Mouse (Mus musculus) E14TG2a.4 (cell line): ENCODE measurements around the gene Map3k4.

Source experiments
- H3K27me3 ChIP-seq: 2 replicates; pipeline ENCODE4 v1.6.1; 2014; ENCODE audit warnings: low read length, control low read depth; ENCODE audit not compliant: insufficient read depth
- H3K36me3 ChIP-seq: 2 replicates; pipeline ENCODE4 v1.6.1; 2014; ENCODE audit warnings: low read length, control low read depth; ENCODE audit not compliant: insufficient read depth
- H3K4me1 ChIP-seq: replicated peaks from 2 replicates; pipeline ENCODE4 v1.6.1; 2014; ENCODE audit warnings: low read depth, low read length, control low read depth
- H3K4me3 ChIP-seq: replicated peaks from 2 replicates; pipeline ENCODE4 v1.5.1; 2014; ENCODE audit warnings: mild to moderate bottlenecking, low read length
- H3K9me3 ChIP-seq: 2 replicates; pipeline ENCODE4 v1.6.1; 2014; ENCODE audit warnings: low read length, control low read depth
- CTCF ChIP-seq: conservative IDR thresholded peaks from 2 replicates; pipeline ENCODE4 v1.5.1; 2014; ENCODE audit warnings: low read length
- NANOG ChIP-seq: IDR thresholded peaks from 2 replicates; pipeline ENCODE4 v1.6.1; 2014; ENCODE audit warnings: borderline replicate concordance, low read length, mixed read lengths
- POU5F1 ChIP-seq: IDR thresholded peaks from 2 replicates; pipeline ENCODE4 v1.6.1; 2014; ENCODE audit warnings: low read length, borderline replicate concordance

The Map3k4 gene

DNA sequence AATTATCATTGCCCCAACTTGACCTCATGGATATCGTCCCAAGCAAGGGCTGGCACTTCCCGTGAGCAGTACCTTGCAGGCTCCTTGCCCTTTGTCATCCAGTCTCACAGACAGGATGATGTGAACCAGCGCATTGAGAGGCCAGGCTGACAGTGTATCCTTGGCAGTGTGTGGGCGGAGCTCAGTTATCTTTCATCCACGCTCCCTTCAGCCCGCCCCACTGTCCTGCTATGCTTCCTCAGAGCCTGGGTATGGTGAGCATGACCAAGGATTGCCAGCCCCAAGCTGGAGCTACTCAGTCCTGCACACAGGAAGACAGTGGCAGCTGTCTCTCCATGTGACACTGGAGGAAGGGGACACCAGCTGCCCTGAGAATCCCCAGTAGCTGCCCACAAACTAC, 102.4 kb downstream of the Map3k4 start:
- TF ChIP-seq NANOG, result no peak
- TF ChIP-seq CTCF, result no peak
- TF ChIP-seq POU5F1, result no peak
- H3K27me3 ChIP-seq, result no peaks in the 10 kb centered on the region
- H3K4me1 ChIP-seq, result peaks cover 70% of the 10 kb centered on the region
- peaks cover 97% of the 10 kb centered on the region for H3K36me3 ChIP-seq
- H3K9me3 ChIP-seq, result no peaks in the 10 kb centered on the region
- H3K4me3 ChIP-seq, result no peak overlapping the region

GRCm38 (mm10) chr17:12213430-12213829, 105.2 kb downstream of the Map3k4 start:
- TF ChIP-seq POU5F1 (no peak), NANOG (no peak), CTCF (no peak)
- Histone ChIP-seq H3K4me1 (peaks cover 73% of the 10 kb centered on the region), H3K9me3 (no peaks in the 10 kb centered on the region), H3K27me3 (no peaks in the 10 kb centered on the region), H3K36me3 (peaks cover 97% of the 10 kb centered on the region), H3K4me3 (no peak overlapping the region)

DNA sequence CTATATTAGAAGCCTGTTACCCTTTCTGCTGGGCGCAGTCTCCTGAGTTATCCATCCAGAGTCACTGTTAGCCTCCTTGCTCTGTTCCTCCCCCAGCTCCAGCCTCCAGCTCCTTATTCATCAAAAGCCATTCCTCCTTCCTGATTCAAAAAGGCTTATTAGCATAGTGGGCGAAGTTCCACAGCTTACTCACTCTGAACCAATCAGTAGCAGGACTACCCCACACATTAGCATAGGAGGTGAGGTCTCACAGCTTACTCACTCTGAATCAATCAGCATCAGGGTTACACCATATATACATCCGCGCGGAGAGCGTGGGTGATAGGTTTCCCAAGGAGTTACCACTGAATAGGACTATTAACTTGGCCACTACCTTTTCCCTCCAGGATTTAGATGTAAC, 106.3 kb downstream of the Map3k4 start:
- no peak for TF ChIP-seq POU5F1
- no peak for TF ChIP-seq NANOG
- TF ChIP-seq CTCF, result no peak
- H3K4me1 ChIP-seq, result peaks cover 73% of the 10 kb centered on the region
- no peaks in the 10 kb centered on the region for H3K9me3 ChIP-seq
- no peaks in the 10 kb centered on the region for H3K27me3 ChIP-seq
- H3K36me3 ChIP-seq, result peaks cover 94% of the 10 kb centered on the region
- no peak overlapping the region; the same call in 1 of the 2 replicates for H3K4me3 ChIP-seq

- peaks cover 73% of the 10 kb centered on the region for H3K4me1 ChIP-seq
- H3K36me3 ChIP-seq, result peaks cover 89% of the 10 kb centered on the region
- H3K4me3 ChIP-seq, result no peak overlapping the region; the same call in 1 of the 2 replicates
- TF ChIP-seq NANOG, result no peak
- H3K27me3 ChIP-seq, result no peaks in the 10 kb centered on the region
- H3K9me3 ChIP-seq, result no peaks in the 10 kb centered on the region
Observed at GRCm38 (mm10) chr17:12211890-12212289, 106.7 kb downstream of the Map3k4 start.

GRCm38 (mm10) chr17:12210544-12211132, 108.0 kb downstream of the Map3k4 start:
- no peaks in the 10 kb centered on the region for H3K27me3 ChIP-seq
- TF ChIP-seq CTCF, result peak; percentile 94
- no peak for TF ChIP-seq NANOG

DNA sequence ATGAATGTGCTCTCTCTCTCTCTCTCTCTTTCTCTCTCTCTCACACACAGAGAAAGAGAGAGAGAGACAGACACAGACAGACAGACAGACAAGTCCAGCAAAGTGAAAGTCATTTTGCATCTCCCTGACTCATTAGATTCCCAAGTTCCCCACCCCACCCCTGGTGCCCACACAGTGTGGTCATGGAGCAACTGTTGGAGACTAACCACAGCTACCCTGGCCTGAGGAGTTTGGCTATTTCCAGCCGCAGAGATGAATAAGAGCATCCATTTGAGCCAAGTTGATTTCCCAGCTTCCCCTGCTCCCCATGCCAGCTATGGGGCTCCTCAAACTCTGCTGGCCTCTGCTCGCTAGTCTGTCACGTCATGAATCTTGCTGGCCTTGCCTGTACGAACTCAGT, 109.1 kb downstream of the Map3k4 start:
- H3K36me3 ChIP-seq, result peaks cover 70% of the 10 kb centered on the region
- TF ChIP-seq POU5F1, result no peak
- no peak for TF ChIP-seq NANOG
- no peak for TF ChIP-seq CTCF
- H3K9me3 ChIP-seq, result no peaks in the 10 kb centered on the region
- no peak overlapping the region for H3K4me3 ChIP-seq
- no peaks in the 10 kb centered on the region for H3K27me3 ChIP-seq
- peaks cover 86% of the 10 kb centered on the region for H3K4me1 ChIP-seq

More at GRCm38 (mm10) chr17:12210544-12211132, 108.0 kb downstream of the Map3k4 start:
- no peaks in the 10 kb centered on the region for H3K9me3 ChIP-seq
- peaks cover 76% of the 10 kb centered on the region for H3K4me1 ChIP-seq
- H3K36me3 ChIP-seq, result peaks cover 82% of the 10 kb centered on the region
- no peak overlapping the region for H3K4me3 ChIP-seq

GRCm38 (mm10) chr17:12207022-12207548, 111.5 kb downstream of the Map3k4 start:
- Histone ChIP-seq H3K4me3 (no peak overlapping the region), H3K9me3 (no peaks in the 10 kb centered on the region), H3K36me3 (peaks cover 51% of the 10 kb centered on the region), H3K4me1 (peaks cover 99% of the 10 kb centered on the region), H3K27me3 (no peaks in the 10 kb centered on the region)
- TF ChIP-seq NANOG (no peak), CTCF (no peak), POU5F1 (no peak)

DNA sequence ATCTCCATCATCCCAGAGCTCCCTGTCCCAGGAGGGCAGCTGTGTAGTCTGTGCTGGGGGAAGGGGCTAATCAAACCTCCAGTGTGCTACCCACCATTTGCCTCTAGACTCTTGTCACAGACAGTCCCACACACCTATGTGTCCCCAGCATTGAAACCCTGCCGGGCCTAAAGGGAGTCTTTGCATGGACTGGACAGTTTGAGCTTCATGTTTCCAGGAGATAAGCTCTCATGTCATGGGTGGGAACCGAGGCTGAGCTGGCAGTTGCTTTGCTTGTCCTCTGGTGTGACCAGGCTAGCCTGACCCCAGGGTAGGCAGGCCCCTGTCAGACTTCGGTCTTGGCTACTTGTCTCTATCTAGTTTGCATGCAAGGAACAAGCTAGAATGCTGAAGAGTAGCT, 112.3 kb downstream of the Map3k4 start:
- Histone ChIP-seq H3K9me3 (no peaks in the 10 kb centered on the region), H3K27me3 (no peaks in the 10 kb centered on the region), H3K4me3 (peak overlapping the region; percentile 18), H3K36me3 (peaks cover 44% of the 10 kb centered on the region), H3K4me1 (peaks cover 99% of the 10 kb centered on the region)
- TF ChIP-seq POU5F1 (no peak), NANOG (no peak), CTCF (no peak)

- peaks cover 99% of the 10 kb centered on the region for H3K4me1 ChIP-seq
- H3K27me3 ChIP-seq, result no peaks in the 10 kb centered on the region
- H3K4me3 ChIP-seq, result peak overlapping the region; percentile 18
- peaks cover 38% of the 10 kb centered on the region for H3K36me3 ChIP-seq
- no peaks in the 10 kb centered on the region for H3K9me3 ChIP-seq
- TF ChIP-seq NANOG (no peak), CTCF (no peak), POU5F1 (no peak)
Observed at GRCm38 (mm10) chr17:12205694-12206075, 112.9 kb downstream of the Map3k4 start.
